Mouse (Mus musculus): Measurements from ENCODE around the gene Ten1.

GRCm38 (mm10) chr11:116174775-116175448, 23.7 kb upstream of the Ten1 start:
- no peak for TF ChIP-seq FLI1 (IDR thresholded peaks at IDR 0.05; ENCODE audit: low read length)
- no peak for TF ChIP-seq GATA1 (IDR thresholded peaks at IDR 0.05; ENCODE audit: borderline replicate concordance, low read length)
